Mouse (Mus musculus): ENCODE data around the gene Cd69. TPM values are rescaled to one million over a fixed set of nuclear protein-coding genes. Genes with fewer than 3 reads are reported as not detected.

Cd69 gene
- polyA plus RNA-seq, 1 experiment from 2014 or later: 0.11 TPM

- Histone ChIP-seq H3K36me3 (replicated peaks) (no peaks in the 10 kb centered on the region), H3K4me3 (no peak overlapping the region), H3K27me3 (ENCODE audit: poor library complexity, severe bottlenecking) (no peaks in the 10 kb centered on the region), H3K9me3 (no peaks in the 10 kb centered on the region), H3K27ac (no peak overlapping the region), H3K4me1 (peaks cover 6% of the 10 kb centered on the region)
- no peak for DNase-seq (ENCODE audit: extremely low spot score, low spot score)
- 77% methylated on average over 5 of the region's 5 CpGs for WGBS
Observed at GRCm38 (mm10) chr6:129241471-129241870, 33.8 kb downstream of the Cd69 start.

- Histone ChIP-seq H3K27ac (no peak overlapping the region), H3K36me3 (replicated peaks) (no peaks in the 10 kb centered on the region), H3K4me3 (no peak overlapping the region), H3K27me3 (ENCODE audit: poor library complexity, severe bottlenecking) (no peaks in the 10 kb centered on the region), H3K4me1 (peaks cover 6% of the 10 kb centered on the region), H3K9me3 (no peaks in the 10 kb centered on the region)
- DNase-seq (ENCODE audit: extremely low spot score, low spot score): no peak
- 92% methylated on average over 9 of the region's 9 CpGs for WGBS
Observed at GRCm38 (mm10) chr6:129239564-129240248, 35.5 kb downstream of the Cd69 start.

- no peaks in the 10 kb centered on the region for H3K36me3 ChIP-seq (replicated peaks)
- 13% methylated on average over 14 of the region's 14 CpGs for WGBS
- H3K27ac ChIP-seq: peak overlapping the region; percentile 63
- peak overlapping the region; percentile 60 for H3K4me3 ChIP-seq
- peaks cover 6% of the 10 kb centered on the region for H3K4me1 ChIP-seq
- peak; percentile 17 for DNase-seq (ENCODE audit: extremely low spot score, low spot score)
- no peaks in the 10 kb centered on the region for H3K27me3 ChIP-seq (ENCODE audit: poor library complexity, severe bottlenecking)
- H3K9me3 ChIP-seq: no peaks in the 10 kb centered on the region
Observed at GRCm38 (mm10) chr6:129238275-129239038, 36.8 kb downstream of the Cd69 start.

- H3K4me3 ChIP-seq: peak overlapping the region; percentile 60
- WGBS: 23% methylated on average over 16 of the region's 16 CpGs
- peak overlapping the region; percentile 63 for H3K27ac ChIP-seq
- no peaks in the 10 kb centered on the region for H3K27me3 ChIP-seq (ENCODE audit: poor library complexity, severe bottlenecking)
- H3K9me3 ChIP-seq: no peaks in the 10 kb centered on the region
- DNase-seq (ENCODE audit: extremely low spot score, low spot score): peak; percentile 60
- peaks cover 6% of the 10 kb centered on the region for H3K4me1 ChIP-seq
- no peaks in the 10 kb centered on the region for H3K36me3 ChIP-seq (replicated peaks)
Observed at GRCm38 (mm10) chr6:129237350-129238274, 37.6 kb downstream of the Cd69 start.

GRCm38 (mm10) chr6:129236652-129237342, 38.4 kb downstream of the Cd69 start:
- Histone ChIP-seq H3K4me3 (no peak overlapping the region), H3K27me3 (ENCODE audit: poor library complexity, severe bottlenecking) (no peaks in the 10 kb centered on the region), H3K27ac (no peak overlapping the region), H3K9me3 (no peaks in the 10 kb centered on the region), H3K4me1 (peaks cover 6% of the 10 kb centered on the region), H3K36me3 (replicated peaks) (no peaks in the 10 kb centered on the region)
- DNase-seq (ENCODE audit: extremely low spot score, low spot score): no peak
- WGBS: 89% methylated on average over 2 of the region's 2 CpGs

GRCm38 (mm10) chr6:129235855-129236461, 39.3 kb downstream of the Cd69 start:
- H3K27me3 ChIP-seq (ENCODE audit: poor library complexity, severe bottlenecking): no peaks in the 10 kb centered on the region
- no peaks in the 10 kb centered on the region for H3K9me3 ChIP-seq
- no peaks in the 10 kb centered on the region for H3K36me3 ChIP-seq (replicated peaks)
- DNase-seq (ENCODE audit: extremely low spot score, low spot score): no peak
- WGBS: 90% methylated on average over 5 of the region's 5 CpGs
- no peak overlapping the region for H3K4me3 ChIP-seq
- peaks cover 6% of the 10 kb centered on the region for H3K4me1 ChIP-seq
- H3K27ac ChIP-seq: no peak overlapping the region

GRCm38 (mm10) chr6:129234456-129235360, 40.5 kb downstream of the Cd69 start:
- 81% methylated on average over 8 of the region's 8 CpGs for WGBS
- H3K27me3 ChIP-seq (ENCODE audit: poor library complexity, severe bottlenecking): no peaks in the 10 kb centered on the region
- no peaks in the 10 kb centered on the region for H3K36me3 ChIP-seq (replicated peaks)
- H3K9me3 ChIP-seq: no peaks in the 10 kb centered on the region
- no peak for DNase-seq (ENCODE audit: extremely low spot score, low spot score)
- no peak overlapping the region for H3K27ac ChIP-seq
- H3K4me1 ChIP-seq: peaks cover 6% of the 10 kb centered on the region
- no peak overlapping the region for H3K4me3 ChIP-seq

GRCm38 (mm10) chr6:129233955-129234369, 41.3 kb downstream of the Cd69 start:
- H3K4me1 ChIP-seq: peaks cover 6% of the 10 kb centered on the region
- H3K36me3 ChIP-seq (replicated peaks): no peaks in the 10 kb centered on the region
- no peaks in the 10 kb centered on the region for H3K27me3 ChIP-seq (ENCODE audit: poor library complexity, severe bottlenecking)
- H3K4me3 ChIP-seq: no peak overlapping the region
- no peak overlapping the region for H3K27ac ChIP-seq
- no peak for DNase-seq (ENCODE audit: extremely low spot score, low spot score)
- WGBS: 90% methylated on average over 18 of the region's 18 CpGs
- no peaks in the 10 kb centered on the region for H3K9me3 ChIP-seq

- 88% methylated on average over 6 of the region's 6 CpGs for WGBS
- peaks cover 6% of the 10 kb centered on the region for H3K4me1 ChIP-seq
Observed at GRCm38 (mm10) chr6:129233366-129233954, 41.8 kb downstream of the Cd69 start.

GRCm38 (mm10) chr6:129232842-129233205, 42.4 kb downstream of the Cd69 start:
- no peaks in the 10 kb centered on the region for H3K9me3 ChIP-seq
- no peak overlapping the region for H3K4me3 ChIP-seq
- WGBS: 86% methylated on average over 9 of the region's 9 CpGs
- DNase-seq (ENCODE audit: extremely low spot score, low spot score): no peak
- H3K36me3 ChIP-seq (replicated peaks): no peaks in the 10 kb centered on the region
- no peak overlapping the region for H3K27ac ChIP-seq
- peaks cover 6% of the 10 kb centered on the region for H3K4me1 ChIP-seq
- no peaks in the 10 kb centered on the region for H3K27me3 ChIP-seq (ENCODE audit: poor library complexity, severe bottlenecking)

More at GRCm38 (mm10) chr6:129233366-129233954, 41.8 kb downstream of the Cd69 start:
- H3K4me3 ChIP-seq: no peak overlapping the region
- DNase-seq (ENCODE audit: extremely low spot score, low spot score): no peak
- no peaks in the 10 kb centered on the region for H3K9me3 ChIP-seq
- no peaks in the 10 kb centered on the region for H3K36me3 ChIP-seq (replicated peaks)
- H3K27ac ChIP-seq: no peak overlapping the region
- H3K27me3 ChIP-seq (ENCODE audit: poor library complexity, severe bottlenecking): no peaks in the 10 kb centered on the region

All from forebrain, embryonic 10.5 days (tissue).